16 mouse cellular contexts compared by ENCODE assay signal in the genomic region with DNA sequence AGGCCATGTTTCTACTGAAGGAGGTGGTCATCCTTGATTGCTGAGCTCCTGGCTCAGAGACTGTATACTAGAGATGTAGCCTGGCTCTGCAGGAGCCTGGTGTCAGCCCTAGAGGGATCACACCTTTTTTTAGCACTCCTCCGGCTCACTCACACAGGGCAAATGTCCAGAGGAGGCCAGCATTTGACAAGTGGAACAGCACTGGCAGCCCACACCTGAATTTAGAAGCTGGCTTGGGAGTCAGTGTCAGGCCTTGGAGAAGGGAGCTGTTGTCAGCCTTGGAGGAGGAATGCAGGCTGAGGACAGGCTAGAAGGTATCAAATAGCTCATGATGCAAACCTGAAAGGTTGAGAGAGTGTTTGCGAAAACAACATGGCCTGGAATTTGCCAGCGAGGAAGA.
DNase-seq lines count a peak whose midpoint lies in the region; ATAC-seq lines count a peak whose summit lies in the region.
"Had no signal": no experiment of that assay in that cellular context is flagged by ENCODE, and none has a peak within 500 bp of the region (broad histone marks: within the 10 kb centered on the region; RNA-seq: fewer than 3 reads in every experiment).

No protein-coding gene starts in this region.

- H3K36me3 ChIP-seq in heart, embryonic 16.5 days (ENCODE audit: control insufficient read depth, insufficient read depth) = no peaks in the 10 kb centered on the region
- H3K36me3 ChIP-seq in hindbrain, embryonic 16.5 days (ENCODE audit: control insufficient read depth, insufficient read depth, low read length) = no peaks in the 10 kb centered on the region
- no peaks in the 10 kb centered on the region for H3K36me3 ChIP-seq in midbrain, embryonic 13.5 days

- H3K9ac ChIP-seq in heart, embryonic 16.5 days (ENCODE audit: low read length) = peak overlapping the region; percentile 17; the same call in 1 of the 2 replicates
- H3K9ac ChIP-seq in hindbrain, embryonic 16.5 days (ENCODE audit: low read depth, low read length) = no peak overlapping the region
- H3K9ac ChIP-seq in midbrain, embryonic 13.5 days (replicated peaks) = no peak overlapping the region
- H3K9ac ChIP-seq: liver, embryonic 15.5 days had no signal

- WGBS in heart, embryonic 16.5 days = 57% methylated on average over 3 of the region's 3 CpGs
- 93% methylated on average over 3 of the region's 3 CpGs for WGBS in hindbrain, embryonic 16.5 days
- 95% methylated on average over 3 of the region's 3 CpGs for WGBS in midbrain, embryonic 13.5 days

- no peaks in the 10 kb centered on the region for H3K27me3 ChIP-seq in heart, embryonic 16.5 days (ENCODE audit: control insufficient read depth, insufficient read depth, low read length)
- H3K27me3 ChIP-seq in hindbrain, embryonic 16.5 days (replicated peaks; ENCODE audit: control insufficient read depth, insufficient read depth, low read length) = no peaks in the 10 kb centered on the region
- no peaks in the 10 kb centered on the region for H3K27me3 ChIP-seq in midbrain, embryonic 13.5 days
- H3K27me3 ChIP-seq: liver, embryonic 15.5 days had no signal

- H3K4me1 ChIP-seq in heart, embryonic 16.5 days (ENCODE audit: control insufficient read depth, insufficient read depth, low read length) = peaks cover 35% of the 10 kb centered on the region
- H3K4me1 ChIP-seq in hindbrain, embryonic 16.5 days (ENCODE audit: control insufficient read depth, insufficient read depth, low read depth, low read length) = no peaks in the 10 kb centered on the region
- no peaks in the 10 kb centered on the region for H3K4me1 ChIP-seq in midbrain, embryonic 13.5 days (replicated peaks)
- H3K4me1 ChIP-seq: liver, embryonic 15.5 days; megakaryocyte, embryonic 14.5 days had no signal

- H3K4me3 ChIP-seq in heart, embryonic 16.5 days (ENCODE audit: low read length) = no peak overlapping the region
- no peak overlapping the region for H3K4me3 ChIP-seq in hindbrain, embryonic 16.5 days (ENCODE audit: low read length)
- no peak overlapping the region for H3K4me3 ChIP-seq in midbrain, embryonic 13.5 days (replicated peaks)
- H3K4me3 ChIP-seq: erythroblast, embryonic 14.5 days; liver, embryonic 15.5 days; megakaryocyte, embryonic 14.5 days had no signal

- peak; percentile 81 for ATAC-seq in heart, embryonic 16.5 days (replicated peaks; ENCODE audit: extremely low read depth, insufficient read depth, low FRiP score)
- ATAC-seq in hindbrain, embryonic 16.5 days = no peak
- ATAC-seq in midbrain, embryonic 13.5 days = no peak
- ATAC-seq: forebrain, embryonic 16.5 days; hindbrain, postnatal 0 days had no signal

- no peak overlapping the region for H3K4me2 ChIP-seq in heart, embryonic 16.5 days (ENCODE audit: low read depth, low read length)
- no peak overlapping the region for H3K4me2 ChIP-seq in hindbrain, embryonic 16.5 days (ENCODE audit: low read length)
- no peak overlapping the region for H3K4me2 ChIP-seq in midbrain, embryonic 13.5 days (replicated peaks)
- H3K4me2 ChIP-seq: liver, embryonic 15.5 days had no signal

- H3K9me3 ChIP-seq in heart, embryonic 16.5 days (replicated peaks; ENCODE audit: control insufficient read depth, low read length) = no peaks in the 10 kb centered on the region
- no peaks in the 10 kb centered on the region for H3K9me3 ChIP-seq in hindbrain, embryonic 16.5 days (ENCODE audit: control insufficient read depth, low read length)
- H3K9me3 ChIP-seq in midbrain, embryonic 13.5 days = no peaks in the 10 kb centered on the region
- H3K9me3 ChIP-seq: liver, embryonic 15.5 days; megakaryocyte, embryonic 14.5 days had no signal

- peak overlapping the region; percentile 83 for H3K27ac ChIP-seq in heart, embryonic 16.5 days (ENCODE audit: low read length)
- no peak overlapping the region for H3K27ac ChIP-seq in hindbrain, embryonic 16.5 days (ENCODE audit: low read depth, low read length)
- H3K27ac ChIP-seq in midbrain, embryonic 13.5 days = no peak overlapping the region
- H3K27ac ChIP-seq: hindbrain, postnatal 0 days; kidney, postnatal 0 days; liver, embryonic 15.5 days had no signal

- DNase-seq in gastrocnemius, postnatal 10 days = peak; percentile 46
- peak; percentile 66 for DNase-seq in heart, adult 8-10 months (ENCODE audit: low spot score)
- DNase-seq in skeletal muscle tissue, adult 2 months (ENCODE audit: low read depth, low spot score) = peak; percentile 97
- no peak for DNase-seq in embryo, embryonic 9.5 days (ENCODE audit: extremely low spot score)
- DNase-seq: cerebellum, postnatal 10 days; kidney, adult 11 months; lung, postnatal 14 days had no signal
